Mouse (Mus musculus) MEL (cell line): ENCODE results near the gene Cdh4. TPM values are rescaled to one million over a fixed set of nuclear protein-coding genes. Genes with fewer than 3 reads are reported as not detected.

Source experiments
- DNase-seq: peaks from one replicate; pipeline ENCODE4 v3.0.0; 2011; ENCODE audit warnings: low read depth, low spot score
- H3K27ac ChIP-seq: 2 replicates; pipeline ENCODE4 v1.5.1; 2012; ENCODE audit warnings: low read depth, mild to moderate bottlenecking, control low read depth, low read length, moderate library complexity; ENCODE audit not compliant: control insufficient read depth
- H3K27me3 ChIP-seq, 2 experiments: fragments of 150-350 bp in 1 of 2; sonication (generic) in 1 of 2; 2 replicates each; pipeline ENCODE4 v1.6.1; 2012; ENCODE audit warnings: low read length in 2 of 2, mild to moderate bottlenecking in 2 of 2, improper control_type of control experiment in 1 of 2, moderate library complexity in 1 of 2; ENCODE audit not compliant: insufficient read depth in 2 of 2, control insufficient read depth in 1 of 2
- H3K36me3 ChIP-seq, 2 experiments: 2 replicates each; pipeline ENCODE4 v1.6.1; 2012 to 2014; ENCODE audit warnings: low read length in 2 of 2, improper control_type of control experiment in 1 of 2, inconsistent platforms in 1 of 2, mild to moderate bottlenecking in 1 of 2; ENCODE audit not compliant: insufficient read depth in 2 of 2, control insufficient read depth in 1 of 2
- H3K4me1 ChIP-seq, 2 experiments: fragments of 150-350 bp in 1 of 2; sonication (generic) in 1 of 2; 2 replicates each; pipeline ENCODE4 v1.6.1; 2012; ENCODE audit warnings: low read length in 2 of 2, improper control_type of control experiment in 1 of 2, mild to moderate bottlenecking in 1 of 2; ENCODE audit not compliant: insufficient read depth in 2 of 2, control insufficient read depth in 1 of 2
- H3K4me3 ChIP-seq, 2 experiments: fragments of 150-350 bp in 1 of 2; sonication (generic) in 1 of 2; 2 replicates each; pipeline ENCODE4 v1.5.1; 2012; ENCODE audit warnings: low read depth in 2 of 2, low read length in 2 of 2, mild to moderate bottlenecking in 2 of 2, moderate library complexity in 2 of 2, control low read depth in 1 of 2, improper control_type of control experiment in 1 of 2; ENCODE audit not compliant: control insufficient read depth in 1 of 2, insufficient read depth in 1 of 2
- H3K79me2 ChIP-seq: 2 replicates; pipeline ENCODE4 v1.6.1; 2012; ENCODE audit warnings: mild to moderate bottlenecking, low read length, moderate library complexity; ENCODE audit not compliant: control insufficient read depth, poor library complexity, insufficient read depth
- H3K9ac ChIP-seq: 2 replicates; pipeline ENCODE4 v1.6.1; 2012; ENCODE audit warnings: low read depth, mild to moderate bottlenecking, control low read depth, low read length, moderate library complexity; ENCODE audit not compliant: control insufficient read depth, poor library complexity, severe bottlenecking
- H3K9me3 ChIP-seq: fragments of 150-350 bp; sonication (generic); replicated peaks from 2 replicates; pipeline ENCODE4 v1.6.1; 2012; ENCODE audit warnings: mild to moderate bottlenecking, low read length, improper control_type of control experiment, moderate library complexity; ENCODE audit not compliant: insufficient read depth
- BHLHE40 ChIP-seq: IDR thresholded peaks from 2 replicates; pipeline ENCODE4 v1.6.1; 2012; ENCODE audit warnings: low read depth, mild to moderate bottlenecking, inconsistent platforms, low read length, improper control_type of control experiment, borderline replicate concordance
- CHD1 ChIP-seq: IDR thresholded peaks from 2 replicates; pipeline ENCODE4 v1.6.1; 2012; ENCODE audit warnings: low read depth, mild to moderate bottlenecking, inconsistent platforms, low read length, improper control_type of control experiment
- CHD2 ChIP-seq: IDR thresholded peaks from 2 replicates; pipeline ENCODE4 v1.6.1; 2011; ENCODE audit warnings: low read length, improper control_type of control experiment
- E2F4 ChIP-seq: IDR thresholded peaks from 2 replicates; pipeline ENCODE4 v1.6.1; 2011; ENCODE audit warnings: low read depth, low read length, improper control_type of control experiment, borderline replicate concordance
- ELF1 ChIP-seq: IDR thresholded peaks from 2 replicates; pipeline ENCODE4 v1.6.1; 2014; ENCODE audit warnings: low read depth, mild to moderate bottlenecking, inconsistent platforms, low read length, improper control_type of control experiment, moderate library complexity
- EP300 ChIP-seq, 2 experiments: IDR thresholded peaks; 2 replicates each; pipeline ENCODE4 v1.6.1; 2011; ENCODE audit warnings: improper control_type of control experiment in 2 of 2, low read length in 2 of 2, low read depth in 1 of 2, mild to moderate bottlenecking in 1 of 2
- GABPA ChIP-seq: IDR thresholded peaks from 2 replicates; pipeline ENCODE4 v1.6.1; 2012; ENCODE audit warnings: low read depth, mild to moderate bottlenecking, inconsistent platforms, low read length, improper control_type of control experiment, moderate library complexity
- GATA1 ChIP-seq: IDR thresholded peaks from 2 replicates; pipeline ENCODE4 v1.6.1; 2011; ENCODE audit warnings: low read depth, low read length, improper control_type of control experiment
- HCFC1 ChIP-seq: IDR thresholded peaks from 2 replicates; pipeline ENCODE4 v1.6.1; 2012; ENCODE audit warnings: low read depth, mild to moderate bottlenecking, inconsistent platforms, low read length, improper control_type of control experiment, moderate library complexity
- MAZ ChIP-seq: IDR thresholded peaks from 2 replicates; pipeline ENCODE4 v1.6.1; 2012; ENCODE audit warnings: low read depth, mild to moderate bottlenecking, inconsistent platforms, low read length, improper control_type of control experiment
- MXI1 ChIP-seq: IDR thresholded peaks from 2 replicates; pipeline ENCODE4 v1.6.1; 2011; ENCODE audit warnings: mild to moderate bottlenecking, low read depth, low read length, improper control_type of control experiment
- MYC ChIP-seq: IDR thresholded peaks from 2 replicates; pipeline ENCODE4 v1.6.1; 2011; ENCODE audit warnings: low read depth, mild to moderate bottlenecking, low read length, improper control_type of control experiment, moderate library complexity
- POLR2AphosphoS2 ChIP-seq: IDR thresholded peaks from 2 replicates; pipeline ENCODE4 v1.6.1; 2011; ENCODE audit warnings: low read length, improper control_type of control experiment
- POLR2AphosphoS5 ChIP-seq: IDR thresholded peaks from 2 replicates; pipeline ENCODE4 v1.6.1; 2012; ENCODE audit warnings: low read depth, borderline replicate concordance, mild to moderate bottlenecking, inconsistent platforms, low read length, moderate library complexity, mixed read lengths
- RAD21 ChIP-seq: IDR thresholded peaks from 2 replicates; pipeline ENCODE4 v1.6.1; 2011; ENCODE audit warnings: mild to moderate bottlenecking, low read depth, low read length, improper control_type of control experiment
- SIN3A ChIP-seq: IDR thresholded peaks from 2 replicates; pipeline ENCODE4 v1.6.1; 2012; ENCODE audit warnings: low read length, improper control_type of control experiment, inconsistent platforms
- TAL1 ChIP-seq: IDR thresholded peaks from 2 replicates; pipeline ENCODE4 v1.6.1; 2012; ENCODE audit warnings: mild to moderate bottlenecking, inconsistent platforms, low read length, moderate library complexity, mixed read lengths
- TCF12 ChIP-seq: IDR thresholded peaks from 2 replicates; pipeline ENCODE4 v1.6.1; 2014; ENCODE audit warnings: low read depth, mild to moderate bottlenecking, inconsistent platforms, low read length, improper control_type of control experiment, moderate library complexity
- USF1 ChIP-seq: IDR thresholded peaks from 2 replicates; pipeline ENCODE4 v1.6.1; 2014; ENCODE audit warnings: low read depth, mild to moderate bottlenecking, inconsistent platforms, low read length, improper control_type of control experiment, moderate library complexity
- USF2 ChIP-seq, 2 experiments: IDR thresholded peaks; 2 replicates each; pipeline ENCODE4 v1.6.1; 2011 to 2012; ENCODE audit warnings: improper control_type of control experiment in 2 of 2, low read length in 2 of 2, borderline replicate concordance in 1 of 2, inconsistent platforms in 1 of 2, low read depth in 1 of 2, mild to moderate bottlenecking in 1 of 2; ENCODE audit not compliant: insufficient read depth in 1 of 2
- ZC3H11A ChIP-seq: IDR thresholded peaks from 2 replicates; pipeline ENCODE4 v1.6.1; 2012; ENCODE audit warnings: low read depth, mild to moderate bottlenecking, inconsistent platforms, low read length, improper control_type of control experiment
- ZKSCAN1 ChIP-seq: IDR thresholded peaks from 2 replicates; pipeline ENCODE4 v1.6.1; 2012; ENCODE audit warnings: low read depth, mild to moderate bottlenecking, inconsistent platforms, low read length, improper control_type of control experiment, moderate library complexity
- ZMIZ1 ChIP-seq: IDR thresholded peaks from 2 replicates; pipeline ENCODE4 v1.6.1; 2012; ENCODE audit warnings: low read depth, mild to moderate bottlenecking, inconsistent platforms, low read length, improper control_type of control experiment, moderate library complexity
- ZNF384 ChIP-seq: IDR thresholded peaks from 2 replicates; pipeline ENCODE4 v1.6.1; 2012; ENCODE audit warnings: low read depth, mild to moderate bottlenecking, inconsistent platforms, low read length, improper control_type of control experiment
- polyA plus RNA-seq, 2 experiments: library from polyadenylated mRNA; stranded (reverse) in 1 of 2; unstranded in 1 of 2; fragments of >175 nt in 1 of 2; fragments of >200 nt in 1 of 2; gene quantifications; 2 replicates each; pipeline versions ENCODE4 v1.2.1 to v1.2.4; 2012; ENCODE audit warnings: low replicate concordance in 2 of 2, low read depth in 1 of 2; ENCODE audit not compliant: insufficient read length in 2 of 2, insufficient read depth in 1 of 2, missing spikeins in 1 of 2
- total RNA-seq: library from RNA; depleted of rRNA; stranded (reverse); fragments of 300-350 nt; gene quantifications from 2 replicates; pipeline ENCODE4 v1.2.3, GENCODE M21; 2012

The Cdh4 gene
- total and polyA plus RNA-seq, 3 experiments: not detected

DNA sequence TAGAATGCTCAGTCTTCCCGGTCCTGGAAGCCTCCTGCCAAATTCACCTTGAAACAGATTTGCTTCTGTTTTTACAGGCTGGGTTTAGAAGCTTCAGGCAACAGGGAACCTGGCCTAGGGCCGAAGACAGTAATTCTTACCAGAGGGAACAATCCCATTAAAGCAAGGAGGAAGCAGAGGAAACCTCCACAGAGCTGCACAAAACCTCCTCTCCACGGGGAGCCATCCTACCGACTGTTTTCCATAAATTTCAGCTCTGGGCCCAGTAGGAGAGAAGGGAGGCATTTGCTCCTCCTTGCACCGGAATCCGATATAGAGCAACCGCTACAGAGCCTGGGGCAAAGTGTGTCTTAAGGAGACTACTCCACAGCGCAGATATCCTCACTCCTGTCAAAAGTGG, 79.9 kb downstream of the Cdh4 start:
- H3K9me3 ChIP-seq: no peaks in the 10 kb centered on the region
- H3K4me3 ChIP-seq: no peak overlapping the region
- DNase-seq: no peak
- no peaks in the 10 kb centered on the region for H3K79me2 ChIP-seq
- TF ChIP-seq MXI1 (no peak), MYC (no peak), E2F4 (no peak), ELF1 (no peak), POLR2AphosphoS5 (no peak), SIN3A (no peak), TAL1 (no peak), POLR2AphosphoS2 (no peak), ZMIZ1 (no peak), USF1 (no peak), ZKSCAN1 (no peak), CHD1 (no peak), HCFC1 (no peak)
- no peaks in the 10 kb centered on the region for H3K27me3 ChIP-seq
- H3K9ac ChIP-seq: no peak overlapping the region
- no peaks in the 10 kb centered on the region for H3K36me3 ChIP-seq
- H3K4me1 ChIP-seq: no peaks in the 10 kb centered on the region
- H3K27ac ChIP-seq: no peak overlapping the region

DNA sequence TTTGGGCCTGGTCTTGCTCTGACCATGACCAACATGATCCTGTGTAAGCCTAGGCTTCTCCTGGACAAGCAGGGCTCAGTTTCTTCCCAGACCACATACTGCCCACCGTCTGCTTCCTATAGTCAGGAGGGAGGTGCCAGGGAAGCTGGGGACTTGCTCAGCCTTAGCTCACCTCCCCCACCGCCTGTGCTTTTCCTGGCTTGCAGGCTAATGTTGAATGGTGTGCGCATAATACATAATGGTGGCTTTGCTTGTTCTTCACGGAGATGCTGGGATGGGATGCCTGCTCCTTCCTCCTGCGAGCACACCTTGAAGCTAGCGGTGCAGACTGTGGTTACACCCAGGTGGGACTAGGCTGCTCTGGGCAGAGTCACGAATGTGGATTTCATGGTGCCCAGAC, 84.7 kb downstream of the Cdh4 start:
- no peaks in the 10 kb centered on the region for H3K36me3 ChIP-seq
- no peak for TF ChIP-seq CHD1
- TF ChIP-seq POLR2AphosphoS5: no peak
- H3K4me1 ChIP-seq: no peaks in the 10 kb centered on the region
- H3K27me3 ChIP-seq: no peaks in the 10 kb centered on the region
- no peak overlapping the region for H3K9ac ChIP-seq
- H3K27ac ChIP-seq: no peak overlapping the region
- DNase-seq: no peak
- H3K9me3 ChIP-seq: no peaks in the 10 kb centered on the region
- H3K4me3 ChIP-seq: no peak overlapping the region
- no peaks in the 10 kb centered on the region for H3K79me2 ChIP-seq

DNA sequence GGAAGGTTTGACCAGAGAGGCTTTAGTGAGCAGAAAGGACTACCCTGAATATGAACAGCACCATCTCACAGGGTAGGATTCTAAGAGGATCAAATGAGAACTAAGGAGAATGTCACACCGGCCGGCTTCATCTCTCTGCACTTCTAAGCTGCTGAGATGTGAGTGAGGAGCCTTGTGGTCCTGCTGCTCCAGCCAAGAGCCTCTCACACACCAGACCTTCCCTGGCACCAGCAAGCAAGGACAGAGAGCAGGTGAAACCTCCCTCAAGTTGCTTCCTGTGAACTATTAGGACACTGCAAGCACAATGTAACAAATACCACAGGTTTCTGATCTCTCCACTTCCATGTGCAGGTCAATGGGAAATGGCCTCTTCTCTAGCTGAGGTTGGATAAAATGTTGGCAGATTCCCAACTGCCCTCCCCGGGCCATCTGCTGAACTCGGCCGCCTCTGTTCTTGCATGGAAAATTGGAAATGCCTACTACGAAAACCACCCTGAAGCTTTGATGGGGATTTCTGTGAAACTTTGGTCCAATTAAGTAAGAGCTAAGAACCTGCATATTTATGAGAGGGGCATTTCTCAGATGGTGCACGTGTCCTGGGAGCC, 88.3 kb downstream of the Cdh4 start:
- TF ChIP-seq RAD21 (no peak), MAZ (no peak), ZKSCAN1 (no peak), MYC (no peak), GABPA (no peak), EP300 (IDR thresholded peaks at IDR 0.05; ENCODE audit: low read depth in 1 of 2, low read length in 2 of 2) (no peak), E2F4 (no peak), ZC3H11A (no peak), CHD2 (no peak), GATA1 (no peak), SIN3A (no peak), BHLHE40 (no peak), CHD1 (no peak), ZNF384 (no peak), USF2 (IDR thresholded peaks at IDR 0.05; ENCODE audit: borderline replicate concordance in 1 of 2, insufficient read depth in 1 of 2, low read depth in 1 of 2, low read length in 2 of 2) (no peak), TCF12 (no peak)
- H3K27me3 ChIP-seq: no peaks in the 10 kb centered on the region
- no peak overlapping the region for H3K9ac ChIP-seq
- no peaks in the 10 kb centered on the region for H3K79me2 ChIP-seq
- H3K4me3 ChIP-seq: no peak overlapping the region
- H3K9me3 ChIP-seq: no peaks in the 10 kb centered on the region
- H3K27ac ChIP-seq: no peak overlapping the region
- no peaks in the 10 kb centered on the region for H3K4me1 ChIP-seq
- no peaks in the 10 kb centered on the region for H3K36me3 ChIP-seq
- DNase-seq: no peak
